Mouse (Mus musculus): Measurements from ENCODE around the gene Ndufs6. TPM values are rescaled to one million over a fixed set of nuclear protein-coding genes. Genes with fewer than 3 reads are reported as not detected.

The Ndufs6 gene
- polyA plus RNA-seq, 1 experiment from 2014 or later: 323 TPM

GRCm38 (mm10) chr13:73290206-73290605 is 38.1 kb downstream of the Ndufs6 start:
- H3K4me3 ChIP-seq (ENCODE audit: low read length): no peak overlapping the region
- ATAC-seq (ENCODE audit: low FRiP score, low TSS enrichment): no peak
- no peak overlapping the region for H3K4me2 ChIP-seq (replicated peaks; ENCODE audit: low read depth, low read length)
- no peak overlapping the region for H3K27ac ChIP-seq (ENCODE audit: low read depth, low read length)
- WGBS: 75% methylated on average over 6 of the region's 6 CpGs
- H3K9ac ChIP-seq (ENCODE audit: low read depth, low read length): no peak overlapping the region
- 0 out of 2 replicates have a peak, but pooled peaks cover 2% of the 10 kb centered on the region for H3K9me3 ChIP-seq (ENCODE audit: control insufficient read depth, low read length)
- no peaks in the 10 kb centered on the region for H3K27me3 ChIP-seq (ENCODE audit: control insufficient read depth, insufficient read depth, low read length)
- no peaks in the 10 kb centered on the region for H3K36me3 ChIP-seq (ENCODE audit: control insufficient read depth, insufficient read depth, low read length)
- H3K4me1 ChIP-seq (ENCODE audit: control insufficient read depth, insufficient read depth, low read length): no peaks in the 10 kb centered on the region

- Histone ChIP-seq H3K4me3 (ENCODE audit: low read length) (no peak overlapping the region), H3K4me1 (ENCODE audit: control insufficient read depth, insufficient read depth, low read length) (no peaks in the 10 kb centered on the region), H3K27ac (ENCODE audit: low read depth, low read length) (no peak overlapping the region), H3K9me3 (ENCODE audit: control insufficient read depth, low read length) (no peaks in the 10 kb centered on the region), H3K36me3 (ENCODE audit: control insufficient read depth, insufficient read depth, low read length) (no peaks in the 10 kb centered on the region), H3K9ac (ENCODE audit: low read depth, low read length) (no peak overlapping the region), H3K4me2 (replicated peaks; ENCODE audit: low read depth, low read length) (no peak overlapping the region), H3K27me3 (ENCODE audit: control insufficient read depth, insufficient read depth, low read length) (no peaks in the 10 kb centered on the region; the same call in 1 of the 2 replicates)
- ATAC-seq (ENCODE audit: low FRiP score, low TSS enrichment): no peak
- WGBS: 100% methylated on average over 1 of the region's 1 CpGs
Measured at GRCm38 (mm10) chr13:73283534-73283933, 44.8 kb downstream of the Ndufs6 start.

- H3K9me3 ChIP-seq (ENCODE audit: control insufficient read depth, low read length): no peaks in the 10 kb centered on the region
- H3K4me2 ChIP-seq (replicated peaks; ENCODE audit: low read depth, low read length): no peak overlapping the region
- H3K4me3 ChIP-seq (ENCODE audit: low read length): no peak overlapping the region
- WGBS: 69% methylated on average over 2 of the region's 2 CpGs
- H3K36me3 ChIP-seq (ENCODE audit: control insufficient read depth, insufficient read depth, low read length): no peaks in the 10 kb centered on the region
- H3K27ac ChIP-seq (ENCODE audit: low read depth, low read length): no peak overlapping the region
- no peak for ATAC-seq (ENCODE audit: low FRiP score, low TSS enrichment)
- no peaks in the 10 kb centered on the region; the same call in 1 of the 2 replicates for H3K27me3 ChIP-seq (ENCODE audit: control insufficient read depth, insufficient read depth, low read length)
- H3K4me1 ChIP-seq (ENCODE audit: control insufficient read depth, insufficient read depth, low read length): no peaks in the 10 kb centered on the region
- H3K9ac ChIP-seq (ENCODE audit: low read depth, low read length): no peak overlapping the region
Measured at GRCm38 (mm10) chr13:73282407-73282806, 45.9 kb downstream of the Ndufs6 start.

GRCm38 (mm10) chr13:73279196-73279595 is 49.1 kb downstream of the Ndufs6 start:
- H3K9me3 ChIP-seq (ENCODE audit: control insufficient read depth, low read length): no peaks in the 10 kb centered on the region
- H3K4me1 ChIP-seq (ENCODE audit: control insufficient read depth, insufficient read depth, low read length): no peaks in the 10 kb centered on the region
- no peaks in the 10 kb centered on the region for H3K36me3 ChIP-seq (ENCODE audit: control insufficient read depth, insufficient read depth, low read length)
- H3K4me3 ChIP-seq (ENCODE audit: low read length): no peak overlapping the region
- no peak overlapping the region for H3K4me2 ChIP-seq (replicated peaks; ENCODE audit: low read depth, low read length)
- no peak overlapping the region for H3K9ac ChIP-seq (ENCODE audit: low read depth, low read length)
- H3K27me3 ChIP-seq (ENCODE audit: control insufficient read depth, insufficient read depth, low read length): peaks cover 12% of the 10 kb centered on the region
- WGBS: 69% methylated on average over 1 of the region's 1 CpGs
- no peak for ATAC-seq (ENCODE audit: low FRiP score, low TSS enrichment)
- H3K27ac ChIP-seq (ENCODE audit: low read depth, low read length): no peak overlapping the region

GRCm38 (mm10) chr13:73277797-73278196 is 50.5 kb downstream of the Ndufs6 start:
- Histone ChIP-seq H3K9ac (ENCODE audit: low read depth, low read length) (no peak overlapping the region), H3K4me2 (replicated peaks; ENCODE audit: low read depth, low read length) (no peak overlapping the region), H3K4me3 (ENCODE audit: low read length) (no peak overlapping the region), H3K9me3 (ENCODE audit: control insufficient read depth, low read length) (no peaks in the 10 kb centered on the region), H3K36me3 (ENCODE audit: control insufficient read depth, insufficient read depth, low read length) (no peaks in the 10 kb centered on the region), H3K4me1 (ENCODE audit: control insufficient read depth, insufficient read depth, low read length) (no peaks in the 10 kb centered on the region), H3K27ac (ENCODE audit: low read depth, low read length) (no peak overlapping the region), H3K27me3 (ENCODE audit: control insufficient read depth, insufficient read depth, low read length) (peaks cover 26% of the 10 kb centered on the region)
- no peak for ATAC-seq (ENCODE audit: low FRiP score, low TSS enrichment)
- 68% methylated on average over 1 of the region's 1 CpGs for WGBS

GRCm38 (mm10) chr13:73277361-73277760 is 51.0 kb downstream of the Ndufs6 start:
- no peaks in the 10 kb centered on the region for H3K4me1 ChIP-seq (ENCODE audit: control insufficient read depth, insufficient read depth, low read length)
- 86% methylated on average over 6 of the region's 6 CpGs for WGBS
- no peaks in the 10 kb centered on the region for H3K36me3 ChIP-seq (ENCODE audit: control insufficient read depth, insufficient read depth, low read length)
- no peaks in the 10 kb centered on the region for H3K9me3 ChIP-seq (ENCODE audit: control insufficient read depth, low read length)
- H3K27me3 ChIP-seq (ENCODE audit: control insufficient read depth, insufficient read depth, low read length): peaks cover 30% of the 10 kb centered on the region
- no peak for ATAC-seq (ENCODE audit: low FRiP score, low TSS enrichment)
- H3K9ac ChIP-seq (ENCODE audit: low read depth, low read length): no peak overlapping the region
- no peak overlapping the region for H3K4me2 ChIP-seq (replicated peaks; ENCODE audit: low read depth, low read length)
- no peak overlapping the region for H3K27ac ChIP-seq (ENCODE audit: low read depth, low read length)
- H3K4me3 ChIP-seq (ENCODE audit: low read length): no peak overlapping the region

- H3K4me3 ChIP-seq (ENCODE audit: low read length): no peak overlapping the region
- no peaks in the 10 kb centered on the region for H3K9me3 ChIP-seq (ENCODE audit: control insufficient read depth, low read length)
- no peak overlapping the region for H3K27ac ChIP-seq (ENCODE audit: low read depth, low read length)
- H3K4me1 ChIP-seq (ENCODE audit: control insufficient read depth, insufficient read depth, low read length): peaks cover 5% of the 10 kb centered on the region
- no peak overlapping the region for H3K9ac ChIP-seq (ENCODE audit: low read depth, low read length)
- 50% methylated on average over 1 of the region's 1 CpGs for WGBS
- peaks cover 69% of the 10 kb centered on the region for H3K27me3 ChIP-seq (ENCODE audit: control insufficient read depth, insufficient read depth, low read length)
- no peaks in the 10 kb centered on the region for H3K36me3 ChIP-seq (ENCODE audit: control insufficient read depth, insufficient read depth, low read length)
- no peak for ATAC-seq (ENCODE audit: low FRiP score, low TSS enrichment)
- H3K4me2 ChIP-seq (replicated peaks; ENCODE audit: low read depth, low read length): no peak overlapping the region
Measured at GRCm38 (mm10) chr13:73273536-73273935, 54.8 kb downstream of the Ndufs6 start.

- H3K4me1 ChIP-seq (ENCODE audit: control insufficient read depth, insufficient read depth, low read length): peaks cover 5% of the 10 kb centered on the region
- no peak overlapping the region for H3K4me3 ChIP-seq (ENCODE audit: low read length)
- ATAC-seq (ENCODE audit: low FRiP score, low TSS enrichment): no peak
- H3K9ac ChIP-seq (ENCODE audit: low read depth, low read length): no peak overlapping the region
- H3K9me3 ChIP-seq (ENCODE audit: control insufficient read depth, low read length): no peaks in the 10 kb centered on the region
- H3K27ac ChIP-seq (ENCODE audit: low read depth, low read length): no peak overlapping the region
- no peaks in the 10 kb centered on the region for H3K36me3 ChIP-seq (ENCODE audit: control insufficient read depth, insufficient read depth, low read length)
- H3K27me3 ChIP-seq (ENCODE audit: control insufficient read depth, insufficient read depth, low read length): peaks cover 76% of the 10 kb centered on the region
- no peak overlapping the region for H3K4me2 ChIP-seq (replicated peaks; ENCODE audit: low read depth, low read length)
Measured at GRCm38 (mm10) chr13:73272794-73273282, 55.5 kb downstream of the Ndufs6 start.

- Histone ChIP-seq H3K9me3 (ENCODE audit: control insufficient read depth, low read length) (no peaks in the 10 kb centered on the region), H3K4me2 (replicated peaks; ENCODE audit: low read depth, low read length) (peak overlapping the region; percentile 41), H3K36me3 (ENCODE audit: control insufficient read depth, insufficient read depth, low read length) (no peaks in the 10 kb centered on the region), H3K4me1 (ENCODE audit: control insufficient read depth, insufficient read depth, low read length) (peaks cover 5% of the 10 kb centered on the region), H3K9ac (ENCODE audit: low read depth, low read length) (no peak overlapping the region), H3K27me3 (ENCODE audit: control insufficient read depth, insufficient read depth, low read length) (peaks cover 87% of the 10 kb centered on the region), H3K27ac (ENCODE audit: low read depth, low read length) (no peak overlapping the region), H3K4me3 (ENCODE audit: low read length) (peak overlapping the region; percentile 27)
- ATAC-seq (ENCODE audit: low FRiP score, low TSS enrichment): peak; percentile 55; the same call in 1 of the 2 replicates
- WGBS: under 1% methylated on average over 53 of the region's 53 CpGs
Measured at GRCm38 (mm10) chr13:73271336-73272242, 56.8 kb downstream of the Ndufs6 start.

Data from kidney, embryonic 14.5 days (tissue).